Comparison of ENCODE assay signal across 8 mouse cellular contexts in the genomic region with DNA sequence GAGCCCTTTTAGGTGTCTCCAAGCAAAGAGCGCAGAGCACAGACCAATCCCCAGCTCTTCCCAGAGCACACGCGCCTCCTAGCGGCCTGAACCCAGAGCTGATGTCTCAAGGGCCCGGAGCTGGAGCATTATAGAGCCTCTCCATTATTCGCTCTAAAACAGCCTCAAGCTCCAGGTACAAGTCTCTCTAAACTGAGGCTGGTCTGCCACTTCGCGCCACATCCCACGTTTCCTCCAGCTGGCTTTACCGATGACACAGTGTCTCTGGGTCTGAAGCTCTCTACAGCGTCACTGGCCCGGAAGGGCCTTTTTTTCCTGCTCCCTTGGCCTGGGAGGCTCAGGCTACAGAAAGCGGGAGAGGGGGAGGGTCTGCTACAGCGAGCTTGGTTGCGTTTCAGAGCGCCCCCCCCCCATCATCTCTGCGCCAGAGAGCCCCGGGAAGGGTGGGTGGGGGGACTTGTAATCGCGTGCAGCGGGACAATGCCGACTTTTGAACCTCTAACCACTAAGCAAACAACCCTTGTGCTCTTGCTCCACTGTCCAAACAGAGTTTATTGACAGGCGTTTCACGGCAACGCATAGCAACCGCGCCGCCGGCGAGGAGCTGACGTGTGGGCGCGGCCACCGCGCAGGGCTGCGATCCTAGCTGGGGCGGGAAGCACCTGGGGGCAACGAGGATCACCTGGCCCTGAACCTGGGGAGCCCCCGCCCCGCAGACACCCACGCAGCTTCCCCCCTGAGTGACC. TPM values are rescaled to one million over a fixed set of nuclear protein-coding genes. Genes with fewer than 3 reads are reported as not detected.
DNase-seq lines count a peak whose midpoint lies in the region; ATAC-seq and TF ChIP-seq lines count a peak whose summit lies in the region.

No protein-coding gene starts in this region.

- H3K9me3 ChIP-seq in forebrain, embryonic 16.5 days (ENCODE audit: control insufficient read depth, low read length): no peaks in the 10 kb centered on the region
- H3K9me3 ChIP-seq in lung, embryonic 16.5 days (ENCODE audit: control insufficient read depth, low read length): no peaks in the 10 kb centered on the region

- no peak overlapping the region for H3K27ac ChIP-seq in testis, adult 2 months (ENCODE audit: control insufficient read depth, insufficient read depth, low read depth, low read length)
- no peak overlapping the region for H3K27ac ChIP-seq in forebrain, embryonic 16.5 days (ENCODE audit: low read length)
- H3K27ac ChIP-seq in kidney, adult 2 months (ENCODE audit: insufficient read depth, low read depth, low read length): no peak overlapping the region
- no peak overlapping the region for H3K27ac ChIP-seq in lung, embryonic 16.5 days (ENCODE audit: low read length)

- peak; percentile 49 for ATAC-seq in forebrain, embryonic 16.5 days
- ATAC-seq in lung, embryonic 16.5 days (ENCODE audit: low read depth): peak; percentile 86
- no peak for ATAC-seq in erythroblast, adult 5-6 weeks (replicated peaks; ENCODE audit: low FRiP score, poor library complexity, severe bottlenecking)

- whole genome bisulfite sequencing in forebrain, embryonic 16.5 days: under 1% methylated on average over 41 of the region's 41 CpGs
- 2% methylated on average over 41 of the region's 41 CpGs for WGBS in kidney, adult 2 months
- under 1% methylated on average over 41 of the region's 41 CpGs for WGBS in lung, embryonic 16.5 days

- H3K4me3 ChIP-seq in testis, adult 2 months (ENCODE audit: control insufficient read depth, low read depth, low read length): no peak overlapping the region; the same call in 1 of the 2 replicates
- no peak overlapping the region for H3K4me3 ChIP-seq in forebrain, embryonic 16.5 days (replicated peaks; ENCODE audit: low read length)
- H3K4me3 ChIP-seq in kidney, adult 2 months (ENCODE audit: insufficient read depth, low read depth, low read length): no peak overlapping the region
- H3K4me3 ChIP-seq in lung, embryonic 16.5 days (ENCODE audit: low read length): peak overlapping the region; percentile 27

- peaks cover 3% of the 10 kb centered on the region for H3K27me3 ChIP-seq in testis, adult 2 months (ENCODE audit: control insufficient read depth, insufficient read depth, low read length)
- H3K27me3 ChIP-seq in forebrain, embryonic 16.5 days (replicated peaks; ENCODE audit: control insufficient read depth, insufficient read depth, low read length): peaks cover 87% of the 10 kb centered on the region
- H3K27me3 ChIP-seq in kidney, adult 2 months (replicated peaks; ENCODE audit: control insufficient read depth, insufficient read depth, low read length): peaks cover 3% of the 10 kb centered on the region; the same call in 1 of the 2 replicates
- H3K27me3 ChIP-seq in lung, embryonic 16.5 days (ENCODE audit: control insufficient read depth, insufficient read depth, low read depth, low read length): peaks cover 86% of the 10 kb centered on the region

- DNase-seq in testis, postnatal 14 days (ENCODE audit: low spot score): no peak
- DNase-seq in adrenal gland, postnatal 25 days: peak; percentile 49
- DNase-seq in kidney, adult 2 months: peak; percentile 47
- peak; percentile 83 for DNase-seq in retina, postnatal 1 day

- H3K36me3 ChIP-seq in testis, adult 2 months (ENCODE audit: control insufficient read depth, insufficient read depth, low read length): no peaks in the 10 kb centered on the region
- H3K36me3 ChIP-seq in forebrain, embryonic 16.5 days (ENCODE audit: control insufficient read depth, insufficient read depth): no peaks in the 10 kb centered on the region
- no peaks in the 10 kb centered on the region for H3K36me3 ChIP-seq in kidney, adult 2 months (ENCODE audit: control insufficient read depth, insufficient read depth, low read length)
- no peaks in the 10 kb centered on the region for H3K36me3 ChIP-seq in lung, embryonic 16.5 days (ENCODE audit: control insufficient read depth, insufficient read depth, low read length)

- no peak for TF ChIP-seq POLR2A in testis, adult 2 months (IDR thresholded peaks at IDR 0.05; ENCODE audit: control insufficient read depth, low read depth, low read length)
- TF ChIP-seq POLR2A in kidney, adult 2 months (IDR thresholded peaks at IDR 0.05; ENCODE audit: low read depth, low read length): no peak

- peak; percentile 26; the same call in 1 of the 2 replicates for TF ChIP-seq CTCF in testis, adult 2 months (IDR thresholded peaks at IDR 0.05; ENCODE audit: control insufficient read depth, insufficient read depth, insufficient replicate concordance, low read depth, low read length)
- peak; percentile 63 for TF ChIP-seq CTCF in kidney, adult 2 months (conservative IDR thresholded peaks at IDR 0.05; ENCODE audit: insufficient read depth, insufficient read length, low read depth, low read length)

- H3K4me2 ChIP-seq in forebrain, embryonic 16.5 days (ENCODE audit: low read length): no peak overlapping the region
- peak overlapping the region; percentile 59 for H3K4me2 ChIP-seq in lung, embryonic 16.5 days (ENCODE audit: low read depth, low read length)

- H3K4me1 ChIP-seq in testis, adult 2 months (ENCODE audit: control insufficient read depth, insufficient read depth, low read length): peaks cover 2% of the 10 kb centered on the region; the same call in 1 of the 2 replicates
- H3K4me1 ChIP-seq in forebrain, embryonic 16.5 days (replicated peaks; ENCODE audit: control insufficient read depth, insufficient read depth, low read length): 0 out of 2 replicates have a peak, but pooled peaks cover 3% of the 10 kb centered on the region
- no peaks in the 10 kb centered on the region for H3K4me1 ChIP-seq in kidney, adult 2 months (ENCODE audit: control insufficient read depth, insufficient read depth, low read length)
- H3K4me1 ChIP-seq in lung, embryonic 16.5 days (replicated peaks; ENCODE audit: control insufficient read depth, insufficient read depth, low read length): peaks cover 7% of the 10 kb centered on the region; the same call in 1 of the 2 replicates

- H3K9ac ChIP-seq in forebrain, embryonic 16.5 days (replicated peaks; ENCODE audit: low read depth, low read length): no peak overlapping the region
- no peak overlapping the region for H3K9ac ChIP-seq in lung, embryonic 16.5 days (ENCODE audit: low read length)

RNA-seq across cellular contexts. Expression of a gene that starts 7.6 kb away (rescaled TPM):
- polyA plus RNA-seq in testis, adult 2 months (2012; rRNA removed): 0.10 TPM in 1 of 2 replicates, not detected in the other
- total RNA-seq in adrenal gland, postnatal 25 days (2021): not detected in 2 replicates
- polyA plus RNA-seq in forebrain, embryonic 16.5 days (2015; fragmentation: Nextera tagmentation; extraction: Ambion mirVana): not detected in 2 replicates
- polyA plus RNA-seq in kidney, adult 2 months (2012; rRNA removed): not detected in 2 replicates
- polyA plus RNA-seq in lung, embryonic 16.5 days (2015; fragmentation: Nextera tagmentation; extraction: Ambion mirVana): 0.09 TPM in 1 of 2 replicates, not detected in the other
- total RNA-seq in erythroblast, adult 5-6 weeks (2015; ENCODE audit: low replicate concordance): not detected in 2 replicates
- total RNA-seq in erythroblast, adult 5-6 weeks (2017; ENCODE audit: low replicate concordance): not detected in 2 replicates

RNA-seq across cellular contexts. Expression of a gene that starts 22.8 kb away (rescaled TPM):
- polyA plus RNA-seq in testis, adult 2 months (2012; rRNA removed): not detected in 2 replicates
- 5.3 and 6.1 TPM in 2 replicates for total RNA-seq in adrenal gland, postnatal 25 days (2021)
- not detected in 2 replicates for polyA plus RNA-seq in forebrain, embryonic 16.5 days (2015; fragmentation: Nextera tagmentation; extraction: Ambion mirVana)
- not detected in 2 replicates for polyA plus RNA-seq in kidney, adult 2 months (2012; rRNA removed)
- polyA plus RNA-seq in lung, embryonic 16.5 days (2015; fragmentation: Nextera tagmentation; extraction: Ambion mirVana): not detected in 2 replicates
- not detected in 2 replicates for total RNA-seq in erythroblast, adult 5-6 weeks (2015; ENCODE audit: low replicate concordance)
- not detected in 2 replicates for total RNA-seq in erythroblast, adult 5-6 weeks (2017; ENCODE audit: low replicate concordance)

RNA-seq across cellular contexts. Expression of a gene that starts 29.7 kb away (rescaled TPM):
- 0.07 TPM in 1 of 2 replicates, not detected in the other for polyA plus RNA-seq in testis, adult 2 months (2012; rRNA removed)
- not detected in 2 replicates for total RNA-seq in adrenal gland, postnatal 25 days (2021)
- not detected in 2 replicates for polyA plus RNA-seq in forebrain, embryonic 16.5 days (2015; fragmentation: Nextera tagmentation; extraction: Ambion mirVana)
- polyA plus RNA-seq in kidney, adult 2 months (2012; rRNA removed): not detected in 2 replicates
- polyA plus RNA-seq in lung, embryonic 16.5 days (2015; fragmentation: Nextera tagmentation; extraction: Ambion mirVana): not detected in 2 replicates
- total RNA-seq in erythroblast, adult 5-6 weeks (2015; ENCODE audit: low replicate concordance): not detected in 2 replicates
- total RNA-seq in erythroblast, adult 5-6 weeks (2017; ENCODE audit: low replicate concordance): not detected in 2 replicates
